Mouse (Mus musculus) gastrocnemius, postnatal 14 days (tissue): Measurements from ENCODE around the gene Dcdc2a. TPM values are rescaled to one million over a fixed set of nuclear protein-coding genes. Genes with fewer than 3 reads are reported as not detected.

Source experiments
- total RNA-seq, 2 experiments: library from RNA; stranded (reverse); gene quantifications; 2 replicates each; pipeline ENCODE4 v1.2.3; 2021

Dcdc2a gene
- total RNA-seq, 2 experiments from 2014 or later, result not detected

Other genes starting within 250 kb of the Dcdc2a start
- gene Acot13, start 224.5 kb upstream of the Dcdc2a start, total RNA-seq, result 100 to 1,000 TPM in 1 of 2 experiments, 10 to 100 TPM in 1; 94.2 to 119 TPM
- gene Tdp2, start 224.3 kb upstream of the Dcdc2a start, total RNA-seq, result 1 to 10 TPM; 7.3 to 9.2 TPM
- gene D130043K22Rik, start 210.9 kb upstream of the Dcdc2a start, total RNA-seq, result not detected
- gene Aldh5a1, start 118.3 kb upstream of the Dcdc2a start, total RNA-seq, result 1 to 10 TPM; 3.4 to 3.7 TPM
- gene Gpld1, start 112.9 kb upstream of the Dcdc2a start, total RNA-seq, result under 1 TPM; 0.45 to 0.86 TPM
- gene Mrs2, start 35.6 kb upstream of the Dcdc2a start, total RNA-seq, result 10 to 100 TPM; 22.2 to 22.6 TPM
- gene Nrsn1, start 214.5 kb downstream of the Dcdc2a start, total RNA-seq, result not detected